Mouse (Mus musculus): ENCODE data around the gene Trp63. TPM values are rescaled to one million over a fixed set of nuclear protein-coding genes. Genes with fewer than 3 reads are reported as not detected.

The Trp63 gene
- 0.45 and 0.55 TPM in 2 replicates for polyA plus RNA-seq (2021; fragmentation: Nextera tagmentation)
- long read RNA-seq, experiment 1, partial matches to known transcripts, result 0 of 5 reads
- long read RNA-seq, experiment 1, other reads (novel, unspliced or antisense), result 5 of 5 reads
- long read RNA-seq, experiment 2, result 0 reads

GRCm38 (mm10) chr16:25683531-25684248 is at the start of gene Trp63:
Gene Trp63 (plus strand): TSS chr16:25683763.

